Mouse (Mus musculus) limb, embryonic 14.5 days (tissue): ENCODE data around the gene Rpl27a. TPM values are rescaled to one million over a fixed set of nuclear protein-coding genes. Genes with fewer than 3 reads are reported as not detected.

Experiments
- ATAC-seq: fragments of 200-750 bp; cut with Nextera tagmentation; 2 replicates; pipeline ENCODE4 v1.8.0; 2017; ENCODE audit warnings: low read depth, moderate number of reproducible peaks, moderate TSS enrichment; ENCODE audit not compliant: low FRiP score
- DNase-seq: peaks from one replicate; pipeline ENCODE4 v3.0.0-alpha.2; 2015; ENCODE audit warnings: low spot score
- H3K27ac ChIP-seq: fragments of 300-500 bp; sonication (generic); replicated peaks from 2 replicates; pipeline ENCODE4 v1.5.1; 2014; ENCODE audit warnings: low read depth, mild to moderate bottlenecking, low read length, moderate library complexity, mixed read lengths
- H3K27me3 ChIP-seq: fragments of 300-500 bp; sonication (generic); 2 replicates; pipeline ENCODE4 v1.6.1; 2014; ENCODE audit warnings: low read length, mixed read lengths; ENCODE audit not compliant: control insufficient read depth, insufficient read depth
- H3K36me3 ChIP-seq: fragments of 300-500 bp; sonication (generic); 2 replicates; pipeline ENCODE4 v1.6.1; 2014; ENCODE audit warnings: mild to moderate bottlenecking, low read length, moderate library complexity, mixed read lengths; ENCODE audit not compliant: control insufficient read depth, insufficient read depth
- H3K4me1 ChIP-seq: fragments of 300-500 bp; sonication (generic); 2 replicates; pipeline ENCODE4 v1.6.1; 2014; ENCODE audit warnings: antibody characterized with exemption, low read length, mixed read lengths; ENCODE audit not compliant: control insufficient read depth, insufficient read depth
- H3K4me2 ChIP-seq: fragments of 300-500 bp; sonication (generic); replicated peaks from 2 replicates; pipeline ENCODE4 v1.6.1; 2014; ENCODE audit warnings: low read depth, mild to moderate bottlenecking, low read length, moderate library complexity; ENCODE audit not compliant: severe bottlenecking
- H3K4me3 ChIP-seq: fragments of 300-500 bp; sonication (generic); replicated peaks from 2 replicates; pipeline ENCODE4 v1.5.1; 2014; ENCODE audit warnings: low read length
- H3K9ac ChIP-seq: fragments of 300-500 bp; sonication (generic); 2 replicates; pipeline ENCODE4 v1.6.1; 2014; ENCODE audit warnings: mild to moderate bottlenecking, low read depth, low read length, moderate library complexity; ENCODE audit not compliant: severe bottlenecking
- H3K9me3 ChIP-seq: fragments of 300-500 bp; sonication (generic); 2 replicates; pipeline ENCODE4 v1.6.1; 2016; ENCODE audit warnings: low read length; ENCODE audit not compliant: control insufficient read depth
- POLR2A ChIP-seq: fragments of 200-500 bp; IDR thresholded peaks from 2 replicates; pipeline ENCODE4 v1.8.0; 2012; ENCODE audit warnings: inconsistent platforms, mild to moderate bottlenecking, moderate library complexity, borderline replicate concordance; ENCODE audit not compliant: insufficient read depth, insufficient read length; ENCODE audit errors: extremely low read depth
- WGBS: fragments of 180-500 bp; shearing (Covaris S2); extraction: QIAGEN DNeasy Blood & Tissue Kit; methylation state at CpG from one replicate; pipeline ENCODE4 v1.1.7; 2014; 5-methylcytosine and 5-hydroxymethylcytosine counted together
- polyA plus RNA-seq, 2 experiments: library from polyadenylated mRNA; depleted of rRNA in 1 of 2; stranded (reverse) in 1 of 2; unstranded in 1 of 2; fragments of >200 nt; fragmentation: Nextera tagmentation in 1 of 2; extraction: Ambion mirVana in 1 of 2; gene quantifications; 2 replicates each; pipeline versions ENCODE4 v1.2.1 to v1.2.3; 2012 to 2014

Rpl27a gene
- polyA plus RNA-seq, 2 experiments, result 165 to 923 TPM

GRCm38 (mm10) chr7:109519936-109520335, 989 bp downstream of the Rpl27a start:
- Histone ChIP-seq H3K9me3 (no peaks in the 10 kb centered on the region), H3K27me3 (no peaks in the 10 kb centered on the region), H3K4me1 (peaks cover 20% of the 10 kb centered on the region), H3K9ac (peak overlapping the region; percentile 99), H3K4me3 (peak overlapping the region; percentile 90), H3K36me3 (peaks cover 49% of the 10 kb centered on the region), H3K4me2 (peak overlapping the region; percentile 82), H3K27ac (0 out of 2 replicates have a peak overlapping the region, but pooled peaks have one; percentile 93)
- no peak for TF ChIP-seq POLR2A
- DNase-seq, result no peak
- WGBS, result 3% methylated on average over 10 of the region's 10 CpGs
- ATAC-seq, result no peak

GRCm38 (mm10) chr7:109522084-109522483, 3.1 kb downstream of the Rpl27a start:
- TF ChIP-seq POLR2A, result no peak
- peaks cover 70% of the 10 kb centered on the region for H3K36me3 ChIP-seq
- H3K4me2 ChIP-seq, result no peak overlapping the region
- H3K27me3 ChIP-seq, result no peaks in the 10 kb centered on the region
- no peaks in the 10 kb centered on the region for H3K9me3 ChIP-seq
- no peak overlapping the region for H3K9ac ChIP-seq
- WGBS, result 77% methylated on average over 5 of the region's 5 CpGs
- no peak overlapping the region for H3K27ac ChIP-seq
- H3K4me3 ChIP-seq, result no peak overlapping the region
- no peak for ATAC-seq
- no peak for DNase-seq
- H3K4me1 ChIP-seq, result peaks cover 20% of the 10 kb centered on the region

GRCm38 (mm10) chr7:109523304-109523703, 4.4 kb downstream of the Rpl27a start:
- no peak overlapping the region for H3K9ac ChIP-seq
- no peak overlapping the region for H3K4me3 ChIP-seq
- H3K9me3 ChIP-seq, result no peaks in the 10 kb centered on the region
- ATAC-seq, result no peak
- H3K36me3 ChIP-seq, result peaks cover 78% of the 10 kb centered on the region
- DNase-seq, result no peak
- WGBS, result 68% methylated on average over 2 of the region's 2 CpGs
- H3K4me1 ChIP-seq, result peaks cover 14% of the 10 kb centered on the region
- no peak for TF ChIP-seq POLR2A
- H3K4me2 ChIP-seq, result no peak overlapping the region
- no peak overlapping the region for H3K27ac ChIP-seq
- H3K27me3 ChIP-seq, result no peaks in the 10 kb centered on the region

- Histone ChIP-seq H3K27me3 (no peaks in the 10 kb centered on the region), H3K4me3 (no peak overlapping the region), H3K36me3 (peaks cover 78% of the 10 kb centered on the region), H3K9me3 (no peaks in the 10 kb centered on the region), H3K9ac (no peak overlapping the region), H3K4me2 (no peak overlapping the region), H3K27ac (no peak overlapping the region), H3K4me1 (peaks cover 13% of the 10 kb centered on the region)
- 49% methylated on average over 6 of the region's 6 CpGs for WGBS
- ATAC-seq, result no peak
- TF ChIP-seq POLR2A, result no peak
- peak; percentile 21 for DNase-seq
Measured at GRCm38 (mm10) chr7:109523741-109524441, 4.9 kb downstream of the Rpl27a start.

GRCm38 (mm10) chr7:109524442-109524744, 5.4 kb downstream of the Rpl27a start:
- no peak for ATAC-seq
- Histone ChIP-seq H3K4me1 (peaks cover 13% of the 10 kb centered on the region), H3K4me2 (no peak overlapping the region), H3K4me3 (no peak overlapping the region), H3K9ac (no peak overlapping the region), H3K27me3 (no peaks in the 10 kb centered on the region), H3K27ac (no peak overlapping the region), H3K9me3 (no peaks in the 10 kb centered on the region), H3K36me3 (peaks cover 78% of the 10 kb centered on the region)
- DNase-seq, result no peak
- TF ChIP-seq POLR2A, result no peak
